Mouse (Mus musculus): ENCODE data around the gene Mapkbp1.

Gene Mapkbp1

GRCm38 (mm10) chr2:119972537-119972879 lies at the start of gene Mapkbp1:
Gene Mapkbp1, plus strand, starts transcription at chr2:119972699.
- DNase-seq (ENCODE audit: low spot score in 2 of 2) = no peak

DNA sequence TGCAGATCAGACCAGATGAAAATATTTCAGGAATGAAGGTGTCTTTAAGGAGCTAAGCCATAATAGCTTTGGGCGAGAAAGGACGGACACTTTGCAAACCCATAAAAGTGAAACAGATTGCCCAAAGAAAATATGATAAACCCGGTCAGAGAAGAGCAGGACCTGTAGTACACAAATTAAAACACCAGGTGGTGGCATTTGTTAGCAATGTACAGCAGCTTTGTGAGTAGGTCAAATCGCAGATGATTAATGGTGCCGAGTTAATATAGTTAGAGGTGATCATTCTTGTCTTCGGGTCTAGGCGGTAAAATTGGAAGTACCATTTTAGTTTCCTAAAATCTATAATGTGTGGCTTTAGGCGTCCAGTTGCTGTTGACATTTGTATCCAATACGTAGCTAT lies 1.9 kb upstream of the Mapkbp1 start:
- no peak for DNase-seq (ENCODE audit: low spot score in 2 of 2)

- no peak for DNase-seq (ENCODE audit: low spot score in 2 of 2)
Measured at GRCm38 (mm10) chr2:119971316-119971715, 1.2 kb upstream of the Mapkbp1 start.

DNA sequence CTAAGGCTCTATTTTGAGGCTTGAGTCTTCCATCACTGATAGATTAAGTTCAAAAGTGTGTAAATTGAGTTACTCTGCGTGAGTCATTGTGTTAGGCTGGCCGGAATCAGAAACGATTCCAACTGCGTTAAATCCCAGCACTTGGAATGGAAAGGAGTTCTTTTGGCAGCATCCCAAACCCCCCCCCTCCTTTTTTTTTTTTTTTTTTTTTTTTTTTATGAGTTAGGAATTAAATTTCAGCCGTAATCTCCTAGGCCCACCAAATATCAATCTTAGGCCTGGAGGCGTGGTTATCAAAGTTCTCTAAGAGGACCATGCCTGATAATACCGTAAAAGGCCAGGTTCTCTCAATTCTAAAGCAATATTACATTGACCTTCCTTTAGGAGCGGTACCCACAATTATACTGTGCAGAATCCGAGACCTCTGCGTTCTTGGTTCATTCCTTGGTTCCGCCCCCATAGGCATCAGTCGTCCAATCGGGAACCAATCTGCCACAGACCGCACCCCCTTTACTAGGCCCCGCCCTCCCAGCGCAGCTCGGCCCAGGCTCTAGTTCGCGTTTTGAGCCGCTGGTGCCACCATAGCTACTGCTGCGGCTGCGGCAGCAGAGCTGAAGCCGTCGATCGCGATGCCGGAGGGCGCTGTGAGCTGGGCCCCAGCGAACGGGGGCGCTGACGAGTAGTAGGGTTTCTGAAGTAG lies 512 bp upstream of the Mapkbp1 start:
- peak; percentile 94 to 95 for DNase-seq (ENCODE audit: low spot score in 2 of 2)

DNA sequence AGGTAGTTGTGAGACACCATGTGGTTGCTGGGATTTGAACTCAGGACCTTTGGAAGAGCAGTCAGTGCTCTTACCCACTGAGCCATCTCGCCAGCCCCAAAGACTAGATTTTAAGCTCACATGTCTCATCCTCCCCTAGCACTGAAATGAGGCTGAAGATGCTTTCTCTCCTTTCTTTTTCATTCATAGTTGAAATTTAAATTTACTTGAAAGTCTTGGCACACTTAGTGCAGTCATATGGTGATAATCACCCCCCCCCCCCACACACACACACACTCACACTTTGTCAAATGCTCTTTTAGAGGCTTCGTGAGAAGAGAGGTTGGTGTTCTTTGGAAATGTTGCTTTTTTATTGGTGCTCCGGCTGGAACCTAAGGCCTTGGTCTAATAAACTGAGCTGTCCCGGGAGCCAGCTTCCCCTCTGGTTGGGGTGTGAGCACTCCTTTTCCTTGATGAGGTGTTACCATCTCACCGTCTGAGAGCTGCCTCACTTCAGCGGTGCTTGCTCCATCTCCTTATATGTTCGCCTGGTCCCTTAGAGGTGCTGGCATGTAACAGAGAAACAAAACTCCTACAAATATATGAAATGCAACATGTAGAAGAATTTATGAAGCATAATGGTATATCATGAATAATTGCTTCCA lies 8.0 kb downstream of the Mapkbp1 start:
- DNase-seq (ENCODE audit: low spot score in 2 of 2) = no peak

DNA sequence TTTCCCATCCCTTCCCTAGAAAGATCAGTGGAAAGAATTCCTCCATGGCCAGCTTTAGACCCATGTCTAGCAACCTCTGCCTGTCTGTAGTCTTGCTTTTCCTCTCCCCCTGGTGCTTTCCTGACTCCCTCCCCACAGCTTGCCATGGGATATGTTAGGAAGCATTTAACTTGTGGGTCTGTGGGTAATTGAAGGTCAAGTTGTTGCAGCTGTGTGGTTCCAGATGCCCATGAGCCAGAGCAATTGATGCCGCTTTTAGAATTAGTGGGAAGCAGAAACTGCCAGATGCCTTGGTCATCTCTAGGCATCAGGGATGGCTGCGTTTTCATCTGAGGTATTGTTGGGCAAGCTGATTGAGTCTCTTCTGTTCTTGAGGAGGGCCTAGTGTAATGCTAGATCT lies 9.1 kb downstream of the Mapkbp1 start:
- no peak for DNase-seq (ENCODE audit: low spot score in 2 of 2)

DNA sequence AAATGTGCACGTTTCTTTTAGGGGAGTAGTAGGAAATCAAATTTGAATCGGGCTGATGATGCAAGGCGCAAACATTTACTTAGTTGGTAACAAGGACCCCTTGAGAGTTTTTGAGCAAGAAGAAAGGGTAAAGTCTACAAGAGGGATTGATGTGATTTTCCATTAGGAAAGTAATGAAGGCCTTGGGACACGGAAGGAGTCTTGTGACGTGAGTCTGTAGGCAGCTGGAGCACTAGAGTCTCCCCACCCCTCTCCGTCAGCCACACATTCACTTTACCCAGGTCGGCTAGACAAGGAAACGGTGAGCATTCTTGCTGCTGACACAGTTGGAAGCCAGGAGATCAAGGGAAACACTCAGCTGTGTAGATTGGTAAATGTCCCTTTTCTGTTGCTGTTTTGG lies 13.4 kb downstream of the Mapkbp1 start:
- DNase-seq (ENCODE audit: low spot score in 2 of 2) = no peak

- DNase-seq (ENCODE audit: low spot score in 2 of 2) = no peak
Measured at GRCm38 (mm10) chr2:119986369-119986768, 13.9 kb downstream of the Mapkbp1 start.

- no peak for DNase-seq (ENCODE audit: low spot score in 2 of 2)
Measured at GRCm38 (mm10) chr2:119987441-119987840, 14.9 kb downstream of the Mapkbp1 start.

DNA sequence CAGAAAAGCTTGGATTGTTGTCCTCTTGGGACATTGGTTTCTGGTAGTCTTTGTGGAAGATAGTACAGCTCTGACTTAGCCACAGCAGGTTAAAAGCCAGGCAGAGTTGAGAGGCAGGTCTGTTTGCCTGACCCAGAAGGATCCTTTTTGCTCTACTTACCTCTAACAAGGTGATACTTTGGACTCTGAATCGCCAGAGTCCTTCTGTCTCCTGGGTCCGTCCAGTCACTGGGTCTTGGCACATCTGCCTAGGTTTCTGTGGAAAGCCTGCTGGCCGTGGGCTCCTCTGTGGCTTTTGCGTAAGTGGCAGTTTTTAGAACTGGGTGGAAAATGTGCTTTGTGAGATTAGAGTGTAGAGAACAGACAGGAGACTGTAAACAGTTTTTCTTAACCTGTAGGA lies 16.5 kb downstream of the Mapkbp1 start:
- no peak for DNase-seq (ENCODE audit: low spot score in 2 of 2)

DNA sequence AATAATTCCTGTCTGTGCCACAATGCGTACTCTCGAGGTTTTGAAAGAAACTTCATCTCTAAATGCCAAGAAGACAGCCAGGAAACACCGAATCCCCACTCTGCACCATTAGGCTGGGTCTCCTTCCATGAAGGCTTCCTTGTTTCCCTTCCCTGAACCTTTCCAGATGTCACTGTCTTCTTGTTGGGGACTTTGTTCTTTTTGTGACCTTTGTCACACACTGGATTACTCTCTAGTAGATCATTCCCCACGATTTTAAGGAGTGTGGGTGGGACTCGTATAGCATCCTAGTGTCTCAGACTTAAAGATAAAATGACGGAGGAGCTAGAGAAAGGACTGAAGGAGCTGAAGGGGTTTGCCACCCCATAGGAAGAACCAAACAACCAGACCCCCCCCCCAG lies 18.4 kb downstream of the Mapkbp1 start:
- DNase-seq (ENCODE audit: low spot score in 2 of 2) = no peak

DNA sequence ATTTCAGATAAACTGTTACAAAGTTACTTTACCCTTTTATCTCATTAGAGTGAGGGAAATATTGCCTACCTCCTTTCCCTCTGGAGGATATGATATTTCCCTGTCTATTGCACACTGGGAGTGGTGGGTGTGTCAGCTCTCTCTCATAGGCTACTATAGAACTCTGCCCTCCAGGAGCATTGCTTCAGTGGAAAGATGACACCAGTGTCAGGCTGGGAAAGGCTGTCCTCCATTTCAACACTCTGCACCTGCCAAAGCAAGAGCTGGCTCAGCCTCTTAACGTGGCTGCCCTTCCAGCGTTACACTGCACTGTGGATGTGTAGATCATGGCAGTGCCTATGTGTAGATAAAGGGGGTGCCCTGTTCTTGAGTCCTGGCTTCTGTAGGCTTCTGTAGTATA lies 19.9 kb downstream of the Mapkbp1 start:
- DNase-seq (ENCODE audit: low spot score in 2 of 2) = no peak

DNA sequence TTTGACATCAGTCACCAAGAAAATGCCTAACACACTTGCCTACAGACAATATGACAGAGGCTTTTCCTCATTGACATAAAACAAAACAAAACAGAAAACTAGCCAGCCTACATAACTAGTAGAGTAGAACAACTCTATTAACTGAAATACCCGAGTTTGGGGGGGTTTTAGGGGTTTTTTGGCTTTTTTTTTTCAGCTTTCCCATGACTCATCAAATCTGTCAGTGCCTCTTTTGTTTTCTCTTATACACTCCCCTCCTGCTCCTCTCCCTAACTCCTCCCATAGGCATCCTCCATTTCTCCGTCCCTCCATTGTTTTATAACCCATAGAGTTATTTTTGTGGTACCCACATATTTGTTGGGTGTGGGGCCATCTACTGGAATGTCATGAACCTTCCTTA lies 21.0 kb downstream of the Mapkbp1 start:
- DNase-seq (ENCODE audit: low spot score in 2 of 2) = no peak

DNA sequence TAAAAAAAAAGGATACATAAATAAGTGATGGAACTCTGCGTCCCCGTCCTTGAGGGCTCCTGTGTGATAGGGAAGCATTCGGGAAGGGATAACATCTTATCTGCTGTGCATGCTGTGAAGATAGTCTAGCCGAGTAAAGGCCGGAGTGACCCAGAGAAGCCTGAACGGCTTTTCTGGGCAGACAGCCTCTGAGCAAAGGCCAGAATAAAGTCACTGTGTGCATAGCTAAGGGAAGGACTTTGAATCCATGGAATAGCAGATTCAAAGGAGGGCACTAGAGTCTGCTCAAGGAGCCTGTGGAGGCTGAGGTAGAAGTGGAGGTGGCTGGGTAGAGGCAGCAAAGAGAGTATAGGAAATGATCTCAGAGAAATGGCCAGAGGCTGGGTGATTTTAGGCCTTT lies 22.3 kb downstream of the Mapkbp1 start:
- no peak for DNase-seq (ENCODE audit: low spot score in 2 of 2)

DNA sequence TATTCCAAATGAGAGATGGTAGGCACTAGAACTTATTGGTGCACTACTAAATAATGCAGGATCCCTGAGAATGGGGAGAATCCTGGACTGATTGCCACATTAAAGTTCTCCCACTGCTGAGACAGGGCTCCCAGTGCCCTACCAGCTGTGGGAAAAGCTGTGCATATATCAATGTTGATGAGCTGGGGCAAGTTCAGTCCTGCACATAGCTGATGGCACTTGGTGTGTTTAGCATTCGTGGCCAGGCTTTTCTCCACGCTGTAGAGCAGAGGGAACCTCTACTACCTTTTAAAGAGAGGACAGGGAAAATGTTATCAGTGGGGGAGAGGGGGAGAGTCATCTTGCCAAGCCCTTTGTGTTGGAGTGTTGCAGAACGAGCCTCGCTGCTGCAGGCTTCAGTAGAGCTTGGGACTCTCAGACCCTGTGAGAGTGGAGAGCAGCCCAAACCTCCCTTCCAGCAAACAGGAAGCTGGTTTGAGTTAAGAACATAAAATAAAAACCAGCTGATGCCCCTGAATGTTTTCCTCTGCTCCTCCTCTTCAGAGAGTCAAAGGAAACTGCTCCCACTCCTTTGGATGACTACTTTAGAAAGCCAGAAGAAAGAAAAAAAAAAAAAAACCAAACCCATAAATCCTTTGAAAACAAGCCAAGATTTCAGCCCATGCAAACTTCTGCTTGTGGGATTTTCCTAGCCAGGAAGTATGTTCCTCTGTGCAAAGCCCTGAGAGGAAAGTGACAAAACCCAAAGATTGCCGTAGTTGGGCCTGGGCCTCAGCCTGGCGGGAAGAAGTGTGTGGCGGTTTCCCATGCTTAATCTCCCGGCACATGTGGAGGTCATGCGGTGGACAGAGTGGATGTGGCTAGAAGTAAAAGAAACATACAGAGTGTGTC lies 23.1 kb downstream of the Mapkbp1 start:
- no peak for DNase-seq (ENCODE audit: low spot score in 2 of 2)

DNA sequence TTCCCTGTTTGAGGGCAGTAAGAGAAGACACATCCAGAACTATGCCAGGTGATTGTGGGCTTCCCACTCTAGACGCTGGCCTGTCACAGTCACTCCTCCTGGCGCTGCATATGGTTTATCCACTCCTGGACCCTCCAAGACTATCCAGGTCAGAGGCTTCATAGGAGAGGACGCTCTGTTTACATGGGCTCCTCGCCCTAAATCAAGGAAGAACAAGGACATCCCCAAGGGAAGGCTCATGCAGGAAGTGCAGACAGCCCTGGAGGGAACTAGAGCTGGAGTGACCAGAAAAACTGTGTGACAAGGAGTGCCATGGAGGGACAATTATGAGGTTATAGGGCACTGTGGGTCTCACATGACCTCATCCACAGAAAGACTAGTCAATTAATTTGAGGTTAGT lies 24.9 kb downstream of the Mapkbp1 start:
- no peak for DNase-seq (ENCODE audit: low spot score in 2 of 2)

DNA sequence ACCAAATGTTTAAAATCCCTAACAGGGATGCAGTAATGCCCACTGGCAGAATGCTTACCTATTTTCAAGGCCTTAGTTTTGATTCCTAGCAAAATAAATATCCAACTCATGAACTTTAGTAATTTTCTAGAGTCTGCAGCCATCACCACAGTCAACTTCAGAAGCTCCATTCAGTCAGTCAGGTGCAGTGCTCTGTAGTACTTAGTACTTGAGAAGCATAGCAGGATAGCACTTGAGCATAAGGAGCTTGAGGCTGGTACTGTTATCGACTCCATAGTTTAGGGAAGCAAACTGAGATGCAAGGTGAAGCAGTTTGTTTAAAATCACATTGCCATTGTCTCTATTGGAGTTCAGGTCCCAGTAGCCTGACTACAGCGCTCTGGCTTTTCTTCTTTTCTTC lies 27.2 kb downstream of the Mapkbp1 start:
- DNase-seq (ENCODE audit: low spot score in 2 of 2) = no peak

- DNase-seq (ENCODE audit: low spot score in 2 of 2) = no peak
Measured at GRCm38 (mm10) chr2:120000882-120001584, 28.5 kb downstream of the Mapkbp1 start.

DNA sequence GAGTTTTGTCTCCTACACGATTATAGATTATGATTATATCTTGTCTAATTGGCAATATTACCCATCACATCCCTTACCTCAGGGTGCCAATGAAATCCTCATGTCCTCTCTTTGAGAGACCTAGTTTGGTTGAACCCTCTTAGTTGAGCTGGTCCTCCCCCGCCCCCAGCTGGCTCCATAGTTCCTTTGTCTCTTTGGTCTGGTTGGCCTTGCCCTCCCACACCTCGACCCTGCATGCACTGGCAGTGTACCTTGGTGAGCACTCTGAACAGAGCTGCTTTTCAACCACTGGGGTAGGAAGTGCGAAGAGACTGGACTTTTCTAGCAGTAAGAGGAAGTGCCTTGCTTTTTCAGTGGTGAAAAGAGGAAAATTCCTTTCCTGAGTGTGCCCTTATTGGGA lies 29.5 kb downstream of the Mapkbp1 start:
- no peak for DNase-seq (ENCODE audit: low spot score in 2 of 2)

DNA sequence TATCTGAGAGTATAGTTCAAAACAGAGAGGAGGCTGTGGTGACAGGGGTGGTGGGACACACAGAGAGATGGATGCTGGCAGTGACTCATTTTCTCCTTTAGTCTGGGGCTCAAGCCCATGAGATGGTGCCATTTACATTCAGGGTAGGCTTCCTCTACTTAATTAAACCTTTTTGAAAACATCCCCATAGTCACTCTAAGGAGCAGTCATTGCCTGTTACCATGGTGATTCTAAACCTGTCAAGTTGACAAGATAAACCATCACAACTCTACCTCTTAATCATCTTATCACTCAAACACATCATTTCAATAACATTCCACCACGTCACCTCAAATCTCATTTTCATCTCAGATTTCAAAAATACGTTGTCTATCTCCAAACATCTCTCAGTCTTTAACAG lies 31.5 kb downstream of the Mapkbp1 start:
- no peak for DNase-seq (ENCODE audit: low spot score in 2 of 2)

DNA sequence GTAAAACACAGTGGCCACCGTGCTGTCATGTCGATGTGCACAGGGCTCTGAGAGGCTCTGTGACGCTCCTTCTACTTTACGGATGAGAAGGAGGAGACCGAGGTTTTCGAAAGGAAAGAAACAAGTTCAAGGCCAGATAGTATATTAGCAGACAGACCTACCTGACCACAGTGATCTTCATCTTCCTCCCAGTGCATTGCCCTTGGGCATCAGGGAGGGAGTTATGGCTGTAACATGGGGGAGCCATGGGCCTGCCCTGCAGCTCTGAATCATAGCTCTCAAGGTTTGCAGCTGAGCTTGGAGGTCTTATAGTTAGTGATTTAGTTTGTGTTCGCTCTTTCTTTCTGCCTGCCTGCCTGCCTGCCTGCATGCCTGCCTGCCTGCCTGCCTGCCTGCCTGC lies 34.2 kb downstream of the Mapkbp1 start:
- no peak for DNase-seq (ENCODE audit: low spot score in 2 of 2)

DNA sequence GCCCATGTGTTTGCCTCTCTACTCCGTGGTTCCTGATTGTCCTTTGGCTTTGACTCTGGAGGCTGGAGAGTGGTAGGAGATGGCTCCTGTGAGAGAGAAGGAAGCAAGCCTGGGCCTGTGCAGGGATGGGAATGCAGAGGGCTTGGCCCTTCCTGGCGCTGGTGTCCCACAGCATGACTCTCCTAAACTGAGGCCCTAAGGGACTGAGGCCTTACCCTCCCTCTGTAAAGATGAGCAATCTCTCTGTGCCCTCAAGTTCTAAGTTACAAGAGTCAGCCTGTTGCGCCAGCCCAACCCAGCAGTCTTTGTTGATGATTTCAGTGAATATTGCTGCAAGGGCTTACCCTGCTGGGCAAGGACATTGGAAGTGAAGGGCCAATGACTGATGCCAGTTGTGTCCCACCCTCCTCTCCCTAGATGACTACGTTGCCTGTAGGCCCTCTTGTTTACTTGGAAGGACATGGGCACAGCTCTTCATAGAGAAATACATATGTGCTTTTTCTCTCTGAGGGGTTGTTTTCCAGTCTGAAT lies 35.2 kb downstream of the Mapkbp1 start:
- no peak for DNase-seq (ENCODE audit: low spot score in 2 of 2)

Measured in frontal cortex, postnatal 14 days (tissue).